Mouse (Mus musculus) testis, postnatal 14 days (tissue): ENCODE measurements around the gene Rbfox3.
A peak's percentile ranks its signal among the peaks of the same experiment; 100 is the strongest.

ENCODE experiments used
- DNase-seq: peaks from one replicate; pipeline ENCODE4 v3.0.0; 2021; ENCODE audit warnings: low spot score

The Rbfox3 gene

GRCm38 (mm10) chr11:118728797-118729196 lies 182.6 kb downstream of the Rbfox3 start:
- DNase-seq: no peak

- no peak for DNase-seq
These were observed 183.3 kb downstream of the Rbfox3 start for GRCm38 (mm10) chr11:118728083-118728551.

GRCm38 (mm10) chr11:118726430-118726829 lies 185.0 kb downstream of the Rbfox3 start:
- DNase-seq: no peak

GRCm38 (mm10) chr11:118724423-118724822 lies 187.0 kb downstream of the Rbfox3 start:
- no peak for DNase-seq

GRCm38 (mm10) chr11:118723166-118723565 lies 188.2 kb downstream of the Rbfox3 start:
- DNase-seq: no peak

GRCm38 (mm10) chr11:118721898-118722297 lies 189.5 kb downstream of the Rbfox3 start:
- DNase-seq: no peak

GRCm38 (mm10) chr11:118714601-118715524 lies 196.5 kb downstream of the Rbfox3 start:
- DNase-seq: no peak

GRCm38 (mm10) chr11:118712761-118713160 lies 198.6 kb downstream of the Rbfox3 start:
- no peak for DNase-seq

- DNase-seq: no peak
These were observed 199.3 kb downstream of the Rbfox3 start for GRCm38 (mm10) chr11:118712058-118712457.

GRCm38 (mm10) chr11:118710035-118710434 lies 201.4 kb downstream of the Rbfox3 start:
- DNase-seq: peak; percentile 57

- no peak for DNase-seq
These were observed 215.0 kb downstream of the Rbfox3 start for GRCm38 (mm10) chr11:118696226-118696930.

- no peak for DNase-seq
These were observed 218.1 kb downstream of the Rbfox3 start for GRCm38 (mm10) chr11:118693276-118693675.

GRCm38 (mm10) chr11:118690262-118690661 lies 221.1 kb downstream of the Rbfox3 start:
- no peak for DNase-seq

- DNase-seq: no peak
These were observed 226.0 kb downstream of the Rbfox3 start for GRCm38 (mm10) chr11:118685397-118685796.

- DNase-seq: no peak
These were observed 226.7 kb downstream of the Rbfox3 start for GRCm38 (mm10) chr11:118684665-118685064.

GRCm38 (mm10) chr11:118680699-118681098 lies 230.7 kb downstream of the Rbfox3 start:
- no peak for DNase-seq

GRCm38 (mm10) chr11:118679736-118680410 lies 231.5 kb downstream of the Rbfox3 start:
- DNase-seq: no peak

GRCm38 (mm10) chr11:118678515-118679104 lies 232.8 kb downstream of the Rbfox3 start:
- DNase-seq: no peak

- DNase-seq: no peak
These were observed 234.1 kb downstream of the Rbfox3 start for GRCm38 (mm10) chr11:118677277-118677676.

- DNase-seq: no peak
These were observed 235.0 kb downstream of the Rbfox3 start for GRCm38 (mm10) chr11:118676364-118676763.

GRCm38 (mm10) chr11:118671958-118672357 lies 239.4 kb downstream of the Rbfox3 start:
- no peak for DNase-seq

GRCm38 (mm10) chr11:118671216-118671615 lies 240.2 kb downstream of the Rbfox3 start:
- DNase-seq: no peak
